17 mouse cellular contexts compared by ENCODE assay signal in the genomic region with DNA sequence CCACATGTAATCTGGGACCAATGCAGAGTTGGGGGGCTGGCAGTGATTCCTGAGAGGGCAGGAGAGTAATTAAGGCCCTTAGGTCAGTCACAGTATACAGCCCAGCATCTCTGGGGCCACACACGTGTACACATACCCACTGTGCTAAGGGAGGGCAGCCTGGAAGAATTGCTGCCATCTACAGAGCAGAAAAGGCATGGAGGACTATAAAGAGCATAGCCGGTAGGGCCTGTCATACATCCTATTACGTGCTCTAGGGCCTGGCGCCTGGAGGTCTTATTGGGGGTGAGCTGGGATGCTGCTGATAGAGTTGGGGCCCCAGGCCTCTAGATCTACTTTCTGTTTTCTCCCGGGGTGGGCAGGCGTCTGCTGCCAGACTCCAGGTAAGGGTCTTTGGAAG. TPM values are rescaled to one million over a fixed set of nuclear protein-coding genes. Genes with fewer than 3 reads are reported as not detected.
DNase-seq lines count a peak whose midpoint lies in the region; ATAC-seq lines count a peak whose summit lies in the region.
"Had no signal": no experiment of that assay in that cellular context is flagged by ENCODE, and none has a peak within 500 bp of the region (broad histone marks: within the 10 kb centered on the region; RNA-seq: fewer than 3 reads in every experiment).

No protein-coding gene starts in this region.

- no peaks in the 10 kb centered on the region for H3K9me3 ChIP-seq in hindbrain, embryonic 12.5 days (replicated peaks)
- no peaks in the 10 kb centered on the region for H3K9me3 ChIP-seq in midbrain, embryonic 16.5 days (replicated peaks; ENCODE audit: control insufficient read depth, low read length, poor library complexity, severe bottlenecking)
- H3K9me3 ChIP-seq: embryonic facial prominence, embryonic 10.5 days had no signal

- 62% methylated on average over 6 of the region's 6 CpGs for WGBS in hindbrain, embryonic 12.5 days
- 50% methylated on average over 6 of the region's 6 CpGs for WGBS in midbrain, embryonic 16.5 days

- H3K27me3 ChIP-seq in hindbrain, embryonic 12.5 days = peaks cover 16% of the 10 kb centered on the region
- no peaks in the 10 kb centered on the region for H3K27me3 ChIP-seq in midbrain, embryonic 16.5 days (ENCODE audit: control insufficient read depth, insufficient read depth, low read depth, low read length)

- peak overlapping the region; percentile 27 for H3K9ac ChIP-seq in hindbrain, embryonic 12.5 days
- peak overlapping the region; percentile 5 for H3K9ac ChIP-seq in midbrain, embryonic 16.5 days (ENCODE audit: low read depth, low read length)

- H3K36me3 ChIP-seq in hindbrain, embryonic 12.5 days = peaks cover 20% of the 10 kb centered on the region; the same call in 1 of the 2 replicates
- H3K36me3 ChIP-seq in midbrain, embryonic 16.5 days (ENCODE audit: control insufficient read depth, insufficient read depth, low read length) = no peaks in the 10 kb centered on the region
- H3K36me3 ChIP-seq: embryonic facial prominence, embryonic 10.5 days had no signal

- H3K4me3 ChIP-seq in hindbrain, embryonic 12.5 days = peak overlapping the region; percentile 81
- no peak overlapping the region for H3K4me3 ChIP-seq in midbrain, embryonic 16.5 days (ENCODE audit: low read depth, low read length)
- H3K4me3 ChIP-seq: embryonic facial prominence, embryonic 10.5 days; gastrocnemius, adult 2 months had no signal

- peak; percentile 6 for DNase-seq in cerebellum, adult 9-11 months
- peak; percentile 18 for DNase-seq in 416B (ENCODE audit: low read depth)
- DNase-seq in gastrocnemius, postnatal 4 days (ENCODE audit: low spot score in 2 of 2) = no peak
- DNase-seq in lung, postnatal 14 days = no peak
- DNase-seq: cerebellum, adult 2 months; liver; lung, adult 2 months; thymus, adult 2 months had no signal

- peaks cover 69% of the 10 kb centered on the region for H3K4me1 ChIP-seq in hindbrain, embryonic 12.5 days
- H3K4me1 ChIP-seq in midbrain, embryonic 16.5 days (ENCODE audit: control insufficient read depth, insufficient read depth, low read length) = peaks cover 38% of the 10 kb centered on the region

- ATAC-seq in cerebellum, adult (ENCODE audit: insufficient number of reproducible peaks, low FRiP score, low TSS enrichment) = no peak
- no peak for ATAC-seq in hindbrain, embryonic 12.5 days (ENCODE audit: low FRiP score)
- ATAC-seq in midbrain, embryonic 16.5 days = no peak
- ATAC-seq in megakaryocyte, adult 5-6 weeks (ENCODE audit: poor library complexity, severe bottlenecking) = no peak
- ATAC-seq: Patski had no signal

- H3K4me2 ChIP-seq in hindbrain, embryonic 12.5 days (replicated peaks) = peak overlapping the region; percentile 72
- H3K4me2 ChIP-seq in midbrain, embryonic 16.5 days (ENCODE audit: low read length) = peak overlapping the region; percentile 37

- peak overlapping the region; percentile 53 for H3K27ac ChIP-seq in hindbrain, embryonic 12.5 days
- H3K27ac ChIP-seq in midbrain, embryonic 16.5 days (ENCODE audit: low read length) = no peak overlapping the region
- H3K27ac ChIP-seq: embryonic facial prominence, embryonic 10.5 days; gastrocnemius, adult 2 months had no signal

RNA-seq across cellular contexts. Expression of gene Scrt2, which starts 5.1 kb away (rescaled TPM):
- polyA plus RNA-seq in hindbrain, embryonic 12.5 days (2016; fragmentation: Nextera tagmentation; extraction: Ambion mirVana) = 26.8 and 28.3 TPM in 2 replicates
- 5.8 and 7.7 TPM in 2 replicates for polyA plus RNA-seq in midbrain, embryonic 16.5 days (2015; fragmentation: Nextera tagmentation; extraction: Ambion mirVana)
- total RNA-seq in gastrocnemius, postnatal 4 days (2021) = not detected
- not detected in 2 replicates for total RNA-seq in megakaryocyte, adult 5-6 weeks (2015)
- not detected in 2 replicates for total RNA-seq in megakaryocyte, adult 5-6 weeks (2017)
- total RNA-seq: gastrocnemius, adult 2 months; heart, postnatal 25 days had no signal
- polyA plus RNA-seq: kidney, embryonic 14.5 days; lung, adult 2 months; Patski had no signal

RNA-seq across cellular contexts. Expression of gene Srxn1, which starts 18.9 kb away (rescaled TPM):
- 13.8 and 15.3 TPM in 2 replicates for polyA plus RNA-seq in hindbrain, embryonic 12.5 days (2016; fragmentation: Nextera tagmentation; extraction: Ambion mirVana)
- polyA plus RNA-seq in midbrain, embryonic 16.5 days (2015; fragmentation: Nextera tagmentation; extraction: Ambion mirVana) = 21.8 and 25.4 TPM in 2 replicates
- 10 to 100 TPM; 13.4 to 14.8 TPM for total RNA-seq in gastrocnemius, postnatal 4 days (2021)
- 0.96 and 1.9 TPM in 2 replicates for total RNA-seq in megakaryocyte, adult 5-6 weeks (2015)
- 2.0 and 2.5 TPM in 2 replicates for total RNA-seq in megakaryocyte, adult 5-6 weeks (2017)

RNA-seq across cellular contexts. Expression of gene Tcf15, which starts 56.9 kb away (rescaled TPM):
- 8.8 and 9.9 TPM in 2 replicates for polyA plus RNA-seq in hindbrain, embryonic 12.5 days (2016; fragmentation: Nextera tagmentation; extraction: Ambion mirVana)
- polyA plus RNA-seq in midbrain, embryonic 16.5 days (2015; fragmentation: Nextera tagmentation; extraction: Ambion mirVana) = 0.69 and 1.0 TPM in 2 replicates
- total RNA-seq in gastrocnemius, postnatal 4 days (2021) = 10 to 100 TPM; 18.4 to 21.9 TPM
- total RNA-seq in megakaryocyte, adult 5-6 weeks (2015) = not detected in 2 replicates
- total RNA-seq in megakaryocyte, adult 5-6 weeks (2017) = not detected in 2 replicates
- polyA plus RNA-seq: Patski had no signal

Comparison
In these comparisons a context has a peak if more than half of its experiments do, and no peak if none do; other contexts are left out.
1. DNase-seq: peak in cerebellum, adult 9-11 months (single experiment) and 416B (single experiment); none in gastrocnemius, postnatal 4 days (0 of 2) and lung, postnatal 14 days (single experiment).
2. RNA of gene Srxn1, which starts 18.9 kb away (total RNA-seq): 13.4 to 14.8 TPM in gastrocnemius, postnatal 4 days; 0.96 to 2.5 TPM in megakaryocyte, adult 5-6 weeks; every median in the first group is over 4 times any median in the second.
3. RNA of gene Tcf15, which starts 56.9 kb away (total RNA-seq): 18.4 to 21.9 TPM in gastrocnemius, postnatal 4 days; not detected in megakaryocyte, adult 5-6 weeks; every median in the first group is over 10 times any median in the second.